Mouse (Mus musculus): ENCODE results near the gene Nhlh2. TPM values are rescaled to one million over a fixed set of nuclear protein-coding genes. Genes with fewer than 3 reads are reported as not detected.

Gene Nhlh2
- total and polyA plus RNA-seq, 3 experiments = not detected

GRCm38 (mm10) chr3:102010681-102011317 lies 923 bp downstream of the Nhlh2 start:
- Histone ChIP-seq H3K9ac (ENCODE audit: insufficient read depth, low read depth) (no peak overlapping the region), H3K27me3 (replicated peaks) (no peaks in the 10 kb centered on the region)

GRCm38 (mm10) chr3:102011318-102012075 lies 1.6 kb downstream of the Nhlh2 start:
- Histone ChIP-seq H3K4me1 (ENCODE audit: control insufficient read depth in 1 of 2, insufficient read depth in 2 of 2) (peaks cover 0 to 14% of the 10 kb centered on the region in 2 experiments; a peak in 2 of 4 replicates), H3K9me3 (replicated peaks; ENCODE audit: low read length) (peaks cover 17% of the 10 kb centered on the region), H3K4me3 (replicated peaks in 1 of 3; ENCODE audit: low read depth in 2 of 3, low read length in 2 of 3, poor library complexity in 1 of 3) (no peak overlapping the region), H3K36me3 (replicated peaks in 1 of 2; ENCODE audit: control insufficient read depth in 1 of 2, insufficient read depth in 1 of 2, low read length in 1 of 2) (no peaks in the 10 kb centered on the region), H3K4me2 (ENCODE audit: insufficient read depth, low read depth, poor library complexity, severe bottlenecking) (no peak overlapping the region), H3K79me2 (replicated peaks; ENCODE audit: control insufficient read depth, extremely low read depth, insufficient read depth, poor library complexity, severe bottlenecking) (no peaks in the 10 kb centered on the region), H3K9ac (ENCODE audit: insufficient read depth, low read depth) (no peak overlapping the region), H3K27ac (ENCODE audit: insufficient read depth, low read depth) (no peak overlapping the region), H3K27me3 (replicated peaks) (no peaks in the 10 kb centered on the region)
- no peak for TF ChIP-seq ETS1 (conservative IDR thresholded peaks at IDR 0.05; ENCODE audit: low read depth, low read length)
- TF ChIP-seq GABPA (IDR thresholded peaks at IDR 0.05; ENCODE audit: insufficient replicate concordance, low read depth, low read length) = no peak
- no peak for DNase-seq (ENCODE audit: extremely low read depth)
- dilution Hi-C loops (cut with MboI; ENCODE audit: extremely low pct_ligation_motif_present, extremely low pct_unique_long_range_greater_than_20kb, low sequenced_read_pairs) (no loop called here), in situ Hi-C loops (cut with MboI; ENCODE audit: low pct_ligation_motif_present, low pct_unique_long_range_greater_than_20kb, low sequenced_read_pairs) (no loop called here)

More at GRCm38 (mm10) chr3:102010681-102011317, 923 bp downstream of the Nhlh2 start:
- dilution Hi-C loops (cut with MboI; ENCODE audit: extremely low pct_ligation_motif_present, extremely low pct_unique_long_range_greater_than_20kb, low sequenced_read_pairs) (no loop called here), in situ Hi-C loops (cut with MboI; ENCODE audit: low pct_ligation_motif_present, low pct_unique_long_range_greater_than_20kb, low sequenced_read_pairs) (no loop called here)
- H3K4me3 ChIP-seq (replicated peaks in 1 of 3; ENCODE audit: low read depth in 2 of 3, low read length in 2 of 3, poor library complexity in 1 of 3) = no peak overlapping the region
- no peak overlapping the region for H3K27ac ChIP-seq (ENCODE audit: insufficient read depth, low read depth)
- H3K79me2 ChIP-seq (replicated peaks; ENCODE audit: control insufficient read depth, extremely low read depth, insufficient read depth, poor library complexity, severe bottlenecking) = no peaks in the 10 kb centered on the region
- peaks cover 0 to 10% of the 10 kb centered on the region in 2 experiments; a peak in 2 of 4 replicates for H3K4me1 ChIP-seq (ENCODE audit: control insufficient read depth in 1 of 2, insufficient read depth in 2 of 2)
- TF ChIP-seq JUND (conservative IDR thresholded peaks at IDR 0.05; ENCODE audit: low read depth, low read length) (no peak), ZKSCAN1 (IDR thresholded peaks at IDR 0.05; ENCODE audit: borderline replicate concordance, low read depth, low read length) (no peak), BHLHE40 (IDR thresholded peaks at IDR 0.05; ENCODE audit: low read depth, low read length) (no peak), MAFK (IDR thresholded peaks at IDR 0.05; ENCODE audit: insufficient replicate concordance, low read length) (no peak), SMC3 (IDR thresholded peaks at IDR 0.05; ENCODE audit: low read depth, low read length) (no peak), UBTF (IDR thresholded peaks at IDR 0.05; ENCODE audit: low read depth, low read length) (no peak), CHD2 (IDR thresholded peaks at IDR 0.05; ENCODE audit: low read length) (no peak), CTCF (conservative IDR thresholded peaks at IDR 0.05 in 1 of 2, IDR thresholded peaks at IDR 0.05 in 1 of 2; ENCODE audit: low read depth in 2 of 2, low read length in 2 of 2) (no peak), CHD1 (IDR thresholded peaks at IDR 0.05; ENCODE audit: low read depth, low read length) (no peak), RAD21 (IDR thresholded peaks at IDR 0.05; ENCODE audit: low read depth, low read length) (no peak), TCF12 (IDR thresholded peaks at IDR 0.05; ENCODE audit: low read depth, low read length) (no peak)
- H3K36me3 ChIP-seq (replicated peaks in 1 of 2; ENCODE audit: control insufficient read depth in 1 of 2, insufficient read depth in 1 of 2, low read length in 1 of 2) = no peaks in the 10 kb centered on the region
- peaks cover 17% of the 10 kb centered on the region for H3K9me3 ChIP-seq (replicated peaks; ENCODE audit: low read length)
- DNase-seq (ENCODE audit: extremely low read depth) = no peak
- H3K4me2 ChIP-seq (ENCODE audit: insufficient read depth, low read depth, poor library complexity, severe bottlenecking) = no peak overlapping the region

Measured in CH12.LX (cell line).